Mouse (Mus musculus): ENCODE measurements around the gene Pbld2. TPM values are rescaled to one million over a fixed set of nuclear protein-coding genes. Genes with fewer than 3 reads are reported as not detected.

Pbld2 gene
- polyA plus RNA-seq, 1 experiment from 2014 or later, result 4.7 TPM

DNA sequence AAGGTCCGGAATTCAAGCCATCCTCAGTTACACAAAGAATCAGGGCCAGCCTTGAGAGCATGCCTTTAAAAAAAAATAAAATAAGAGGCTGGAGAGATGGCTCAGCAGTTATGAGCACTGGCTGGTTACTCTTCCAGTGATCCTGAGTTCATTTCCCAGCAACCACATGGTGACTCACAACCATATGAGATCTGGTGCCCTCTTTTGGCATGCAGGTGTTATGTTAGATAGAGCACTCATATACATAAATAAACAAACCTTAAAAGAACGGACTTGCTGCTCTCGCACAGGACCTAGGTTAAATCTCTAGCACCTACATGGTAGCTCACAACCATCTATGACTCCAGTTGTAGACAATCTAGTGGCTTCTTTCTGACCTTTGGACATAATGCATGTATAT, 15.9 kb upstream of the Pbld2 start:
- Histone ChIP-seq H3K27ac (no peak overlapping the region), H3K9me3 (no peaks in the 10 kb centered on the region), H3K4me1 (no peaks in the 10 kb centered on the region), H3K4me3 (replicated peaks) (no peak overlapping the region), H3K9ac (no peak overlapping the region), H3K36me3 (peaks cover 44% of the 10 kb centered on the region), H3K4me2 (no peak overlapping the region), H3K27me3 (replicated peaks) (no peaks in the 10 kb centered on the region)
- 47% methylated on average over 3 of the region's 3 CpGs for WGBS
- ATAC-seq (ENCODE audit: insufficient read depth, low FRiP score, low read depth), result no peak

DNA sequence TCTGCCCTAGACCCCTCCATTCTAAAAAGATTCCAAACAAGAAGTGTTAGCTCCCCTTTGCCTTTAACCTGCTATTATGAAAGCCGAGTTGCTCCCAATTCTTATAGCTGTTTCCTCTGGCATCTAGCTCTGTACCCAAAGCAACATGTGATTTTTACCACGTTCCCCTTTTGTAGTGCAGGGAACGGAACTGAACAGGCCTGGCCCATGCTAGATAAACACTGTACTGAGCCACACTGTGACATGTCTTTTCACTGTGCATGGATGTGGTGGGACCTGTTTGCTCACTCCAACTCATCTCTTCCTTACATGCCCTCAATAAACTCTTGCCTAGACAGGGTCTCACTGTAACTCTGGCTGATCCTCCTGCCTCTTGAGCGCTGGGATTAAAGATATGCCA, 13.8 kb upstream of the Pbld2 start:
- no peak for ATAC-seq (ENCODE audit: insufficient read depth, low FRiP score, low read depth)
- H3K9ac ChIP-seq, result no peak overlapping the region
- no peak overlapping the region for H3K27ac ChIP-seq
- 74% methylated on average over 4 of the region's 4 CpGs for WGBS
- no peaks in the 10 kb centered on the region for H3K27me3 ChIP-seq (replicated peaks)
- H3K9me3 ChIP-seq, result no peaks in the 10 kb centered on the region
- no peaks in the 10 kb centered on the region for H3K4me1 ChIP-seq
- no peak overlapping the region for H3K4me3 ChIP-seq (replicated peaks)
- no peak overlapping the region for H3K4me2 ChIP-seq
- peaks cover 34% of the 10 kb centered on the region for H3K36me3 ChIP-seq

DNA sequence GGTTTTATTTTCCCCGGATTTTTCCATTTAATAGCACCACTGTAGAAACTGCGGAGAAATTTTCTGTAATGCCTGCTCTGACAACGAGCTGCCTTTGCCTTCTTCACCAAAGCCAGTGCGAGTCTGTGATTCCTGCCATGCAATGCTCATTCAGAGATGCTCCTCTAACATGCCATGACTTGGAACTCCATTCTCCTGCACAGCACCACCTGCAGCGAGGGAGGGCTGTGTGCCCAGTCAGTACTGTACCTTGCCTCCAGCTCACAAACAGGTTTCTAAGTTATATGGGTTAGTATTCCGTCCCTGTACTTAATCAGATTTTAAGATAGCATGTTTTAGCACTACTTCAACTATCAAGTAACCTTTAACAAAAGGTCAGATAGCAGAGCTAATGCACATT, 12.6 kb upstream of the Pbld2 start:
- Histone ChIP-seq H3K4me3 (replicated peaks) (no peak overlapping the region), H3K9ac (no peak overlapping the region), H3K9me3 (no peaks in the 10 kb centered on the region), H3K4me1 (no peaks in the 10 kb centered on the region), H3K36me3 (peaks cover 37% of the 10 kb centered on the region), H3K27me3 (replicated peaks) (no peaks in the 10 kb centered on the region), H3K4me2 (no peak overlapping the region), H3K27ac (no peak overlapping the region)
- 86% methylated on average over 6 of the region's 6 CpGs for WGBS
- no peak for ATAC-seq (ENCODE audit: insufficient read depth, low FRiP score, low read depth)

DNA sequence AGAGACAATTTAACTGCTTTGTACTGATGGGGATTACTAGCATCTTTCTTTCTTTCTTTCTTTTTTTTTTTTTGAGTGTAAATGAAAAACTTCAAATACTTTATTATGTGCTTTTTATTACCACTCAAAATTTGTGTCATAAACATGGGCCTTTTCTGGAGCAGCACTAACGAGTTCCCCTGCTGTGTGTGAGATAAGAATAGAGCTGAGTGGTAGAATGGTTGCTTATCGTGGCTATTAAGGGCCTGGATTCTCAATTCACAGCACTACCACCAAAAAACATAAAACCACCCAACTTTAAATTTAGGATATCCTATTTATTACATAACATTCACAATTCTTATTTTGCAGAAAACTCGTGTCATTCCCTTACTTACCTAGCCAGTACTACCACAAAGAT, 10.6 kb upstream of the Pbld2 start:
- ATAC-seq (ENCODE audit: insufficient read depth, low FRiP score, low read depth), result no peak
- 77% methylated on average over 3 of the region's 3 CpGs for WGBS
- H3K4me3 ChIP-seq (replicated peaks), result no peak overlapping the region

DNA sequence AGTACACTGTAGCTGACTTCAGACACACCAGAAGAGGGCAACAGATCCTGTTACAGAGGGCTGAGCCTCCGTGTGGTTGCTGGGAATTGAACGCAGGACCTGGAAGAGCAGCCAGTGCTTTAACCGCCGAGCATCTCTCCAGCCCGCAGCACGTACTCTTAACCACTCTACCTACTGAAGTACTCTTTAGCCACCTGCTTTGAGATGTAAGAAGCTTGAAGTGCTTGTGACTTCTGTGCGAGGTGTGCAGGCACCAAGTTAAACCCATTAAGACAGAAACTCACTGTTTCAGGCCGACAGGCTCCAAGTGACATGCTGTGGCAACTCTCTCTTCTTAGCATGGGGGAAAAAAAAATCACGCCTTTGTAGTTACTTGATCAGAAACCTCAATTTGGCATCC, 9.9 kb upstream of the Pbld2 start:
- peaks cover 31% of the 10 kb centered on the region for H3K36me3 ChIP-seq

More for the DNA sequence above, 10.6 kb upstream of the Pbld2 start:
- H3K36me3 ChIP-seq, result peaks cover 31% of the 10 kb centered on the region
- no peaks in the 10 kb centered on the region for H3K9me3 ChIP-seq
- H3K4me1 ChIP-seq, result no peaks in the 10 kb centered on the region
- H3K4me2 ChIP-seq, result no peak overlapping the region
- H3K9ac ChIP-seq, result no peak overlapping the region
- H3K27ac ChIP-seq, result no peak overlapping the region
- no peaks in the 10 kb centered on the region for H3K27me3 ChIP-seq (replicated peaks)

DNA sequence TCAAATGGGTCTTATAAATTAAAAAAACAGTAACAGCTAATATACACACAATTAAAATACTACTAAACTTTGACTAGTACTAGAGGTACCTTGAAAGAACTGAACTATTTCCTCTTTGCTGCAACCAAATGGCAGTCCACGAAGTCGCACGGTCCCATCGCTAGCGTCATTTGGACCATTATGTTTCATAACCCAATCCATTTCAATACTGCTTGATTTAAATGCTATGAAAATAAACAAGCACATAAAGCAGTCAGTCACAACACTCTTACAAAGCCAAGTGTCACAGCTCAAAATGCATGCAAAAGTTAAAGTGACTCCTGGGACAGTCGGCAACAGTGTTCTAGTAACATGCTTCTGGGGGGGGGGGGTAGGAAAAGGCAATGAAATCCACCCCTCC, 4.8 kb upstream of the Pbld2 start:
- Histone ChIP-seq H3K4me3 (replicated peaks) (no peak overlapping the region), H3K4me2 (no peak overlapping the region), H3K27ac (no peak overlapping the region), H3K27me3 (replicated peaks) (no peaks in the 10 kb centered on the region), H3K9me3 (no peaks in the 10 kb centered on the region), H3K36me3 (peaks cover 21% of the 10 kb centered on the region), H3K4me1 (0 out of 2 replicates have a peak, but pooled peaks cover 10% of the 10 kb centered on the region), H3K9ac (no peak overlapping the region)
- 85% methylated on average over 6 of the region's 6 CpGs for WGBS
- no peak for ATAC-seq (ENCODE audit: insufficient read depth, low FRiP score, low read depth)

More for the DNA sequence above, 9.9 kb upstream of the Pbld2 start:
- WGBS, result 84% methylated on average over 9 of the region's 9 CpGs
- ATAC-seq (ENCODE audit: insufficient read depth, low FRiP score, low read depth), result no peak
- H3K4me1 ChIP-seq, result no peaks in the 10 kb centered on the region
- no peak overlapping the region for H3K9ac ChIP-seq
- H3K9me3 ChIP-seq, result no peaks in the 10 kb centered on the region
- no peak overlapping the region for H3K27ac ChIP-seq
- no peak overlapping the region for H3K4me2 ChIP-seq
- no peaks in the 10 kb centered on the region for H3K27me3 ChIP-seq (replicated peaks)
- H3K4me3 ChIP-seq (replicated peaks), result no peak overlapping the region

DNA sequence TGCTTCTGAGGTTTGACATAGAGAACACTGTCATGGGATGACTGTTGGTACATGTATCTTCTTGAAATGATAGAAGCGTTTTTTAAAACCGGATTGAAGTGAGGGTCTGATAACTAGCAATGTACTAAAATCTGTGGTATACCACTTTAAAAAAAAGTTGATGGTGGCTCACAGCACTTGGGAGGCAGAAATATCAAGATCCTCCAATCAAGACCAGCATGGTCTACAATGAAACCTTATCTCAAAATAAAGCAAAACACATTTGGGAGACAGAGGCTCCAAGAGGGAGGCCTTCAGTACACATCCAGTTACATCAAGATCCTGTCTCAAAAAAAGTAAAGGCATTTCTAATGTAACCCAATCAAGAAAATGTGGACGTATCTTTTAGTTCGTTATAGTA, 2.4 kb upstream of the Pbld2 start:
- peak overlapping the region; percentile 59 for H3K4me2 ChIP-seq
- H3K9ac ChIP-seq, result peak overlapping the region; percentile 11; the same call in 1 of the 2 replicates
- no peak for ATAC-seq (ENCODE audit: insufficient read depth, low FRiP score, low read depth)
- no peaks in the 10 kb centered on the region for H3K9me3 ChIP-seq
- H3K4me3 ChIP-seq (replicated peaks), result peak overlapping the region; percentile 85
- H3K36me3 ChIP-seq, result 0 out of 2 replicates have a peak, but pooled peaks cover 9% of the 10 kb centered on the region
- H3K27me3 ChIP-seq (replicated peaks), result no peaks in the 10 kb centered on the region
- no peak overlapping the region for H3K27ac ChIP-seq
- H3K4me1 ChIP-seq, result peaks cover 15% of the 10 kb centered on the region; the same call in 1 of the 2 replicates
- 30% methylated on average over 4 of the region's 4 CpGs for WGBS

DNA sequence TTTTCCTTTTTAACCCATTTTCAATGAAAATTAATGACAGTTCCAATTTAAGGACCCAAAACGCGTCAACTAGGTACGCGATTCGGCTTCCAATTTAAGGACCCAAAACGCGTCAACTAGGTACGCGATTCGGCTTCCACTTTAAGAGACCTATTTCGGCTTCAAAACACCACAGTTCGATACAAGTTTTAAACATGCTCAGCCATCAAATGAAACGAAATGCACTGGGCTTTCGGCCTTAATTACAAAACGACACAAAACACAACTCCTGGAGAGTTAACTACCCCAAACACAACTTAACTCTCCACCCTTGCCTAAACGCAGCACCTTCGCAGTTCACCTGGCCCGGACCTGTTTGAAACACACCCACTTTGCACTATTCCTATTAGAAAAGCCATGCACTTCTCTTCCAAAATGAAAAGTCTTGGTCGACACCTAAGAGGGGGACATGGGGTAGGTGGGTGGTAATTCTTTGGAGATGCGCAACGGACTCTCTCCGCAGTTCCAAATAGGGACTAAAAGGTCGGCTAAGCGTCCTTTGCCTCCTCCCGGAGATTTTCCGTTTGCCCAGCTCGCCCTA, 1.5 kb upstream of the Pbld2 start:
- peaks cover 15% of the 10 kb centered on the region; the same call in 1 of the 2 replicates for H3K4me1 ChIP-seq
- no peaks in the 10 kb centered on the region for H3K9me3 ChIP-seq
- H3K27ac ChIP-seq, result peak overlapping the region; percentile 100
- 0 out of 2 replicates have a peak, but pooled peaks cover 4% of the 10 kb centered on the region for H3K36me3 ChIP-seq
- peak overlapping the region; percentile 85 for H3K4me3 ChIP-seq (replicated peaks)
- ATAC-seq (ENCODE audit: insufficient read depth, low FRiP score, low read depth), result no peak
- peak overlapping the region; percentile 99 for H3K9ac ChIP-seq
- no peaks in the 10 kb centered on the region for H3K27me3 ChIP-seq (replicated peaks)
- WGBS, result under 1% methylated on average over 27 of the region's 27 CpGs
- peak overlapping the region; percentile 59 for H3K4me2 ChIP-seq

DNA sequence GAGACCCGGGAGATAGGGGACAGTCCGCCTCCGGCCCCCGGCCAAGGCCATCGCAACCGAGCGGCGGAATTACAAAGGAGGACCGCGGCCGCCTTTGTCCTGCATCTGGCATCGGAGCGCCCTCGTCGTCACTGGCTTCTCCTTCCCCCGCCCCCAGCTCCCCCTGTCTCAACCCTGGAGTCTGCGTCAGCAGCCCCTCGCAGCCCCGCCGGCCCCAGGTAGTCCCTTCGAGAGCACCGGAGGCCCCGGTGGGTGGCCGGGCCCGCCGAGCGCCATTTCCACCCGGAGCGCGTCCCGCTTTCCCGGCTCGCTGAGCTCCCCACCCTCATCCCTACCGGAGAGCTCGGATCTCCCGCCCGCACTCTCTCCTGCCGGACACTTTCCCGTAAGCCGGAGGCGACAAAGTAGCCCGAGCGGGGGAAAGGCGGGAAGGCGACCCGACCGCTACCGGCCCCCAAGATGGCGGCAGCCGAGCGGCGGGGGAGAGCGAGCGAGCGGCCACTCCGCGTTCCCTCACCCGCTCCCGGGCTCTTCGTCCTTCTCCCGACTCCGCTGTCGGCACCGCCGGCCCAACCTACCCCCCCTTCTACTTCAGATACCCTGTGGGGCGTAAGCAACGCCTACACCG, 880 bp upstream of the Pbld2 start:
- Histone ChIP-seq H3K4me3 (replicated peaks) (peak overlapping the region; percentile 85), H3K4me1 (peaks cover 15% of the 10 kb centered on the region; the same call in 1 of the 2 replicates), H3K9me3 (no peaks in the 10 kb centered on the region), H3K9ac (peak overlapping the region; percentile 99), H3K27me3 (replicated peaks) (no peaks in the 10 kb centered on the region), H3K4me2 (peak overlapping the region; percentile 59), H3K27ac (peak overlapping the region; percentile 100), H3K36me3 (no peaks in the 10 kb centered on the region)
- 0% methylated on average over 63 of the region's 68 CpGs for WGBS
- peak; percentile 20; the same call in 1 of the 2 replicates for ATAC-seq (ENCODE audit: insufficient read depth, low FRiP score, low read depth)

DNA sequence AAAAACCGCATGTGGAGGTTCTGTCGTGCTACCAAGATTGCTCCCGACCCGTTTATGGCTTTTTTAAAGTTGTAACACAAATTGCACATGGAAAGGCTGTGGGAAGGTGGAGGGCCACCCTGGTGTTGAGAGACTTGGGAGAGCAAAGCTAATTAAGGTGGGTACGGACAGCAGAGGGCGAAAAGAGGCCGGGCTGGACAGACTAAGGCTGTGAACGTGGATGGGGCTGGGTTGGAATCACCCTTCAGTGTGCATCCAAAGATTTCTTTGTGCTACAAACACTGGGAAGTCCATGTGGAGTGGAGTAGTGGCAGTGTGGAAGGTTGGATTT, 430 bp downstream of the Pbld2 start:
- WGBS, result 0% methylated on average over 8 of the region's 8 CpGs
- Histone ChIP-seq H3K36me3 (no peaks in the 10 kb centered on the region), H3K9ac (peak overlapping the region; percentile 62; the same call in 1 of the 2 replicates), H3K4me2 (peak overlapping the region; percentile 69), H3K9me3 (no peaks in the 10 kb centered on the region), H3K4me1 (peaks cover 15% of the 10 kb centered on the region; the same call in 1 of the 2 replicates), H3K27me3 (replicated peaks) (no peaks in the 10 kb centered on the region), H3K4me3 (replicated peaks) (peak overlapping the region; percentile 85), H3K27ac (peak overlapping the region; percentile 100)
- ATAC-seq (ENCODE audit: insufficient read depth, low FRiP score, low read depth), result peak; percentile 61; the same call in 1 of the 2 replicates

DNA sequence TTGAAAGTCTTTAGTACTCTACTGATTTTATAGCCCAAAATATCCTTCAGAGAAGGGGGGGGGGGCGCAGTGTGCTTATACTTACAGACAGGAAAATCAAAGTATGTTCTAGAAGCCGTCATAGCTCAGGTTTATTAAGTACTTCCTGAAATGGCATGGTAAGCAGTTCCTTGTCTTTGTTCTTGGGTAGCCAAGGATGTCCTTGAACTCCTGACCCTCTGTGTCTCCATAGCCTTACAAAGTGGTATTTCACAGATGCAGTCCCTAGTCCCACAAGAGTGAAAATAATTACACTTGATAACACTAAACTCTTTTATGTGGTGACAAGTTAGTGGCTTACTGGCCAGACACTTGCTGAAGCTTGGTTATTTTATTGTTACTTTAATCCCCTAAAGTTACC, 901 bp downstream of the Pbld2 start:
- no peaks in the 10 kb centered on the region for H3K9me3 ChIP-seq

DNA sequence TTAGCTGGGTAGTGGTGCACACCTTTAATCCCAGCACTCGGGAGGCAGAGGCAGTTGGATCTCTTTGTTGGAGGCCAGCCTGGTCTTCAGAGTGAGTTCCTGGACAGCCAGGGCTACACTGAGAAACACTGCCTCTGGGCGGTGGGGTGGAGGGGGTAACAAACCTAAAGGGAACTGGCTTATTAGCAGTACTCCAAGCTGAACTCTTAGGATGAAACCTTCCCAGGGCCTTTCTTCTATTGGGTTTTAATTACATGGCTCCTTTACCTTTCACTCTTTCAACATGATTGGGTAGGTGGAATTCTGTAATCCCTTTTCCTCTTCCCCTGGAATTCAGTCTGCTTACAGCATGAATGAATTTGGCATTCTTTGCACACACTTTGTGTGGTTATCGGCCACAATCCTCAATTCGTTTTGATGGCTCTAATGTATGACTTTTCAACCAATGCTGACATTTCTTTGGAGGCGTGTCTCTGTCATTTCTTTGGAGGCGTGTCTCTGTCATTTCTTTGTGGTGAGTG, 1.4 kb downstream of the Pbld2 start:
- Histone ChIP-seq H3K27me3 (replicated peaks) (no peaks in the 10 kb centered on the region), H3K27ac (peak overlapping the region; percentile 100; the same call in 1 of the 2 replicates), H3K9me3 (no peaks in the 10 kb centered on the region), H3K4me2 (peak overlapping the region; percentile 69; the same call in 1 of the 2 replicates), H3K9ac (no peak overlapping the region), H3K36me3 (no peaks in the 10 kb centered on the region), H3K4me1 (peaks cover 12% of the 10 kb centered on the region; the same call in 1 of the 2 replicates), H3K4me3 (replicated peaks) (peak overlapping the region; percentile 85; the same call in 1 of the 2 replicates)
- no peak for ATAC-seq (ENCODE audit: insufficient read depth, low FRiP score, low read depth)
- WGBS, result 58% methylated on average over 6 of the region's 6 CpGs

More for the DNA sequence above, 901 bp downstream of the Pbld2 start:
- H3K4me2 ChIP-seq, result peak overlapping the region; percentile 69
- H3K27ac ChIP-seq, result peak overlapping the region; percentile 100
- no peak overlapping the region for H3K9ac ChIP-seq
- no peaks in the 10 kb centered on the region for H3K27me3 ChIP-seq (replicated peaks)
- peak overlapping the region; percentile 85 for H3K4me3 ChIP-seq (replicated peaks)
- 32% methylated on average over 2 of the region's 2 CpGs for whole genome bisulfite sequencing
- H3K36me3 ChIP-seq, result no peaks in the 10 kb centered on the region
- peaks cover 15% of the 10 kb centered on the region; the same call in 1 of the 2 replicates for H3K4me1 ChIP-seq
- ATAC-seq (ENCODE audit: insufficient read depth, low FRiP score, low read depth), result no peak

Measured in stomach, embryonic 15.5 days (tissue).